In genomic region chr15:93133379-93133778, GRCm38 (mm10) we compare ENCODE assay signal across 8 mouse cellular contexts.
DNase-seq lines count a peak whose midpoint lies in the region.

No protein-coding gene starts in this region.

- peak; percentile 24 to 55 for DNase-seq in left cerebral cortex, adult 18-20 months (ENCODE audit: low spot score in 2 of 2)
- no peak for DNase-seq in left cerebral cortex, adult 11 months (ENCODE audit: low spot score)
- peak; percentile 23 to 28 for DNase-seq in frontal cortex, postnatal 25 days (ENCODE audit: low spot score in 2 of 2)
- peak; percentile 23 to 34 for DNase-seq in left cerebral cortex, postnatal 10 days (ENCODE audit: extremely low spot score in 1 of 2, low spot score in 2 of 2)
- peak; percentile 32 for DNase-seq in right cerebral cortex, postnatal 14 days
- no peak for DNase-seq in lung, postnatal 36 days
- no peak for DNase-seq in gastrocnemius, postnatal 25 days
- DNase-seq in lung, postnatal 10 days, result no peak

- intact Hi-C loops in left cerebral cortex, postnatal 10 days (cut with DNase I), result no loop called here

Comparison
In these comparisons a context has a peak if more than half of its experiments do, and no peak if none do; other contexts are left out.
1. DNase-seq: peak in left cerebral cortex, adult 18-20 months (2 of 2), frontal cortex, postnatal 25 days (2 of 2), left cerebral cortex, postnatal 10 days (2 of 2) and right cerebral cortex, postnatal 14 days (single experiment); none in left cerebral cortex, adult 11 months (single experiment), lung, postnatal 36 days (single experiment), gastrocnemius, postnatal 25 days (single experiment) and lung, postnatal 10 days (single experiment).